Mouse (Mus musculus) testis, adult 2 months (tissue): Measurements from ENCODE around the gene Tgfb1. TPM values are rescaled to one million over a fixed set of nuclear protein-coding genes. Genes with fewer than 3 reads are reported as not detected.
A peak's percentile ranks its signal among the peaks of the same experiment; 100 is the strongest.

ENCODE experiments used
- H3K27ac ChIP-seq: fragments of 200-500 bp; 2 replicates; pipeline ENCODE4 v1.5.1; 2012; ENCODE audit warnings: low read depth, low read length; ENCODE audit not compliant: control insufficient read depth, insufficient read depth
- H3K27me3 ChIP-seq: fragments of 200-500 bp; 2 replicates; pipeline ENCODE4 v1.6.1; 2012; ENCODE audit warnings: mild to moderate bottlenecking, low read length, moderate library complexity; ENCODE audit not compliant: control insufficient read depth, insufficient read depth
- H3K36me3 ChIP-seq: fragments of 200-500 bp; 2 replicates; pipeline ENCODE4 v1.6.1; 2012; ENCODE audit warnings: mild to moderate bottlenecking, low read length; ENCODE audit not compliant: control insufficient read depth, insufficient read depth
- H3K4me1 ChIP-seq: fragments of 200-500 bp; 2 replicates; pipeline ENCODE4 v1.6.1; 2012; ENCODE audit warnings: low read length; ENCODE audit not compliant: control insufficient read depth, insufficient read depth
- H3K4me3 ChIP-seq: fragments of 200-500 bp; 2 replicates; pipeline ENCODE4 v1.5.1; 2012; ENCODE audit warnings: low read depth, mild to moderate bottlenecking, low read length, moderate library complexity, mixed read lengths; ENCODE audit not compliant: control insufficient read depth
- CTCF ChIP-seq: fragments of 200-500 bp; IDR thresholded peaks from 2 replicates; pipeline ENCODE4 v1.5.1; 2012; ENCODE audit warnings: low read depth, mild to moderate bottlenecking, inconsistent platforms, low read length, moderate library complexity; ENCODE audit not compliant: control insufficient read depth, insufficient read depth, insufficient replicate concordance
- POLR2A ChIP-seq: fragments of 200-500 bp; IDR thresholded peaks from 2 replicates; pipeline ENCODE4 v1.6.1; 2012; ENCODE audit warnings: low read depth, mild to moderate bottlenecking, inconsistent platforms, low read length, moderate library complexity; ENCODE audit not compliant: control insufficient read depth
- polyA plus RNA-seq: library from polyadenylated mRNA; depleted of rRNA; stranded (reverse); fragments of >200 nt; gene quantifications from 2 replicates; pipeline ENCODE4 v1.2.3, GENCODE M21; 2012

The Tgfb1 gene
- polyA plus RNA-seq, 1 experiment: 6.8 TPM

- no peak overlapping the region for H3K27ac ChIP-seq
- no peaks in the 10 kb centered on the region for H3K36me3 ChIP-seq
- no peaks in the 10 kb centered on the region for H3K27me3 ChIP-seq
- no peak overlapping the region for H3K4me3 ChIP-seq
- TF ChIP-seq POLR2A (no peak), CTCF (no peak)
- no peaks in the 10 kb centered on the region; the same call in 1 of the 2 replicates for H3K4me1 ChIP-seq
Observed at GRCm38 (mm10) chr7:25649839-25650238, 37.0 kb upstream of the Tgfb1 start.

GRCm38 (mm10) chr7:25651281-25651680 is 35.5 kb upstream of the Tgfb1 start:
- Histone ChIP-seq H3K36me3 (no peaks in the 10 kb centered on the region), H3K4me1 (no peaks in the 10 kb centered on the region; the same call in 1 of the 2 replicates), H3K27me3 (no peaks in the 10 kb centered on the region), H3K4me3 (no peak overlapping the region), H3K27ac (no peak overlapping the region)
- TF ChIP-seq POLR2A (no peak), CTCF (no peak)

GRCm38 (mm10) chr7:25652244-25652759 is 34.5 kb upstream of the Tgfb1 start:
- no peak for TF ChIP-seq POLR2A
- no peak for TF ChIP-seq CTCF
- Histone ChIP-seq H3K27me3 (no peaks in the 10 kb centered on the region), H3K27ac (no peak overlapping the region), H3K36me3 (no peaks in the 10 kb centered on the region), H3K4me1 (peaks cover 2% of the 10 kb centered on the region), H3K4me3 (no peak overlapping the region)

- Histone ChIP-seq H3K27ac (no peak overlapping the region), H3K27me3 (no peaks in the 10 kb centered on the region), H3K36me3 (no peaks in the 10 kb centered on the region), H3K4me3 (no peak overlapping the region), H3K4me1 (peaks cover 5% of the 10 kb centered on the region)
- TF ChIP-seq POLR2A: no peak
- no peak for TF ChIP-seq CTCF
Observed at GRCm38 (mm10) chr7:25655601-25656428, 31.0 kb upstream of the Tgfb1 start.

GRCm38 (mm10) chr7:25657785-25658184 is 29.0 kb upstream of the Tgfb1 start:
- Histone ChIP-seq H3K36me3 (no peaks in the 10 kb centered on the region; the same call in 1 of the 2 replicates), H3K4me3 (peak overlapping the region; percentile 96), H3K27me3 (no peaks in the 10 kb centered on the region), H3K27ac (peak overlapping the region; percentile 95), H3K4me1 (peaks cover 5% of the 10 kb centered on the region)
- TF ChIP-seq CTCF (no peak), POLR2A (no peak)

- peak within 1 kb of the TSS; percentile 96 for H3K4me3 ChIP-seq
- peaks cover 5% of the 10 kb centered on the region for H3K4me1 ChIP-seq
- TF ChIP-seq CTCF (no peak), POLR2A (peak; percentile 94)
- peak within 1 kb of the TSS; percentile 95 for H3K27ac ChIP-seq
- no peaks in the 10 kb centered on the region; the same call in 1 of the 2 replicates for H3K36me3 ChIP-seq
- H3K27me3 ChIP-seq: no peaks in the 10 kb centered on the region
Observed at GRCm38 (mm10) chr7:25658657-25659472, 27.9 kb upstream of the Tgfb1 start, which contains the start of the genes Bckdha and Exosc5. Gene Bckdha (minus strand): TSS chr7:25658981. Gene Exosc5 (plus strand): TSS chr7:25659164.

GRCm38 (mm10) chr7:25666381-25666780 is 20.4 kb upstream of the Tgfb1 start:
- H3K27me3 ChIP-seq: no peaks in the 10 kb centered on the region
- H3K27ac ChIP-seq: peak overlapping the region; percentile 51
- TF ChIP-seq CTCF (no peak), POLR2A (no peak)
- no peak overlapping the region for H3K4me3 ChIP-seq
- H3K4me1 ChIP-seq: peaks cover 3% of the 10 kb centered on the region
- peaks cover 2% of the 10 kb centered on the region for H3K36me3 ChIP-seq
